Mouse (Mus musculus): Measurements from ENCODE around the gene Gm28308. TPM values are rescaled to one million over a fixed set of nuclear protein-coding genes. Genes with fewer than 3 reads are reported as not detected.

Gm28308 gene
- polyA plus RNA-seq, 2 experiments = not detected

GRCm38 (mm10) chr6:52208072-52208867 is 4.9 kb downstream of the Gm28308 start, which contains the start of gene Hoxa6:
TSS of gene Hoxa6 (minus strand) at chr6:52208722.
- 0 out of 2 replicates have a peak within 1 kb of the TSS, but pooled peaks have one; percentile 22 for H3K4me2 ChIP-seq (ENCODE audit: low read depth)
- H3K4me1 ChIP-seq (replicated peaks; ENCODE audit: control insufficient read depth in 2 of 2, insufficient read depth in 2 of 2, low read length in 1 of 2) = no peaks in the 10 kb centered on the region
- TF ChIP-seq EP300 (IDR thresholded peaks at IDR 0.05; ENCODE audit: low read depth) = no peak
- no peak for TF ChIP-seq CTCF (IDR thresholded peaks at IDR 0.05; ENCODE audit: low read depth)
- H3K9me3 ChIP-seq (ENCODE audit: control insufficient read depth, low read length) = no peaks in the 10 kb centered on the region
- no peak within 1 kb of the TSS for H3K27ac ChIP-seq
- no peak for ATAC-seq (ENCODE audit: insufficient read depth)
- no peak within 1 kb of the TSS for H3K4me3 ChIP-seq (ENCODE audit: insufficient read depth in 1 of 2, low read depth in 2 of 2, low read length in 2 of 2)
- 4% methylated on average over 47 of the region's 47 CpGs for WGBS (ENCODE audit: insufficient replicate concordance)
- DNase-seq (ENCODE audit: low read depth in 3 of 3, low spot score in 3 of 3) = no peak
- no peaks in the 10 kb centered on the region for H3K36me3 ChIP-seq (replicated peaks; ENCODE audit: control insufficient read depth, insufficient read depth, low read depth)
- no peak within 1 kb of the TSS for H3K9ac ChIP-seq (replicated peaks)
- H3K27me3 ChIP-seq (ENCODE audit: control insufficient read depth, insufficient read depth, low read length) = peaks cover 97% of the 10 kb centered on the region

- Histone ChIP-seq H3K9ac (replicated peaks) (no peak overlapping the region), H3K36me3 (replicated peaks; ENCODE audit: control insufficient read depth, insufficient read depth, low read depth) (no peaks in the 10 kb centered on the region), H3K4me2 (ENCODE audit: low read depth) (no peak overlapping the region), H3K4me1 (replicated peaks; ENCODE audit: control insufficient read depth in 2 of 2, insufficient read depth in 2 of 2, low read length in 1 of 2) (no peaks in the 10 kb centered on the region), H3K27me3 (ENCODE audit: control insufficient read depth, insufficient read depth, low read length) (peaks cover 97% of the 10 kb centered on the region), H3K27ac (no peak overlapping the region), H3K4me3 (ENCODE audit: insufficient read depth in 1 of 2, low read depth in 2 of 2, low read length in 2 of 2) (no peak overlapping the region), H3K9me3 (ENCODE audit: control insufficient read depth, low read length) (no peaks in the 10 kb centered on the region)
- ATAC-seq (ENCODE audit: insufficient read depth) = no peak
- TF ChIP-seq CTCF (IDR thresholded peaks at IDR 0.05; ENCODE audit: low read depth) (no peak), EP300 (IDR thresholded peaks at IDR 0.05; ENCODE audit: low read depth) (no peak)
- no peak for DNase-seq (ENCODE audit: low read depth in 3 of 3, low spot score in 3 of 3)
Measured at GRCm38 (mm10) chr6:52207684-52207976, 5.5 kb downstream of the Gm28308 start.

- Histone ChIP-seq H3K9ac (replicated peaks) (no peak overlapping the region), H3K9me3 (ENCODE audit: control insufficient read depth, low read length) (no peaks in the 10 kb centered on the region), H3K4me2 (ENCODE audit: low read depth) (no peak overlapping the region), H3K27me3 (ENCODE audit: control insufficient read depth, insufficient read depth, low read length) (peaks cover 97% of the 10 kb centered on the region), H3K36me3 (replicated peaks; ENCODE audit: control insufficient read depth, insufficient read depth, low read depth) (no peaks in the 10 kb centered on the region), H3K4me3 (ENCODE audit: insufficient read depth in 1 of 2, low read depth in 2 of 2, low read length in 2 of 2) (no peak overlapping the region), H3K27ac (no peak overlapping the region), H3K4me1 (replicated peaks; ENCODE audit: control insufficient read depth in 2 of 2, insufficient read depth in 2 of 2, low read length in 1 of 2) (no peaks in the 10 kb centered on the region)
- DNase-seq (ENCODE audit: low read depth in 3 of 3, low spot score in 3 of 3) = no peak
- TF ChIP-seq EP300 (IDR thresholded peaks at IDR 0.05; ENCODE audit: low read depth) (no peak), CTCF (IDR thresholded peaks at IDR 0.05; ENCODE audit: low read depth) (no peak)
- ATAC-seq (ENCODE audit: insufficient read depth) = no peak
- 18% methylated on average over 4 of the region's 4 CpGs for WGBS (ENCODE audit: insufficient replicate concordance)
Measured at GRCm38 (mm10) chr6:52206882-52207683, 6.1 kb downstream of the Gm28308 start.

- no peak for ATAC-seq (ENCODE audit: insufficient read depth)
- WGBS (ENCODE audit: insufficient replicate concordance) = 18% methylated on average over 55 of the region's 55 CpGs
- no peaks in the 10 kb centered on the region for H3K9me3 ChIP-seq (ENCODE audit: control insufficient read depth, low read length)
- no peak for DNase-seq (ENCODE audit: low read depth in 3 of 3, low spot score in 3 of 3)
- H3K36me3 ChIP-seq (replicated peaks; ENCODE audit: control insufficient read depth, insufficient read depth, low read depth) = no peaks in the 10 kb centered on the region
- no peak for TF ChIP-seq EP300 (IDR thresholded peaks at IDR 0.05; ENCODE audit: low read depth)
- TF ChIP-seq CTCF (IDR thresholded peaks at IDR 0.05; ENCODE audit: low read depth) = no peak
- no peaks in the 10 kb centered on the region for H3K4me1 ChIP-seq (replicated peaks; ENCODE audit: control insufficient read depth in 2 of 2, insufficient read depth in 2 of 2, low read length in 1 of 2)
- H3K9ac ChIP-seq (replicated peaks) = no peak overlapping the region
- no peak overlapping the region for H3K4me2 ChIP-seq (ENCODE audit: low read depth)
- H3K4me3 ChIP-seq (ENCODE audit: insufficient read depth in 1 of 2, low read depth in 2 of 2, low read length in 2 of 2) = no peak overlapping the region
- H3K27ac ChIP-seq = no peak overlapping the region
- H3K27me3 ChIP-seq (ENCODE audit: control insufficient read depth, insufficient read depth, low read length) = peaks cover 96% of the 10 kb centered on the region
Measured at GRCm38 (mm10) chr6:52205638-52206621, 7.2 kb downstream of the Gm28308 start.

Measured in liver, embryonic 14.5 days (tissue).